Mouse (Mus musculus): ENCODE measurements around the gene Prn. TPM values are rescaled to one million over a fixed set of nuclear protein-coding genes. Genes with fewer than 3 reads are reported as not detected.
A peak's percentile ranks its signal among the peaks of the same experiment; 100 is the strongest.

The Prn gene
- polyA plus RNA-seq, 1 experiment from 2014 or later = not detected

DNA sequence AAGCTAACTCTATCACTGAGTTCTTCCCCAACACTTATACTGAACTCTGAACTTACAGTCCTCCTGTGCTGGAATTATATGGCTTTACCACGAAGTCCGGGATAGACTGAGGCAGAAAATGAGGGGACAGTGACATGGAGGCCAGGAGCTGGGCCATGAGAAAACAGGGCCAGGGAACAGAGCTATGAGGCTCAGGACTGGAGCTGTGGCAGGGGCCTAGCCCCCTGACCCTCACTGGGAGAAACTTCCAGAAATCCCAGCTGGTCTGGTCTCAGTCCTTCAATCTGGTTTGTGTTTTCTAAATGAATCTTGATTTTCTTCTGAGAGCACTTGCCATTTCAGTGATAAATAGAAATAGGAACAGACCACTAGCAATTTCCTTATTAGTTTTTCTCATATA, 24.5 kb downstream of the Prn start:
- TF ChIP-seq CTCF (IDR thresholded peaks at IDR 0.05) (no peak), EP300 (IDR thresholded peaks at IDR 0.05) (no peak)
- DNase-seq (ENCODE audit: low spot score) (no peak), ATAC-seq (no peak)
- Histone ChIP-seq H3K9ac (replicated peaks; ENCODE audit: low read depth) (no peak overlapping the region), H3K4me1 (ENCODE audit: insufficient read depth, low read depth, low read length) (no peaks in the 10 kb centered on the region), H3K36me3 (ENCODE audit: insufficient read depth, low read length) (no peaks in the 10 kb centered on the region), H3K27me3 (replicated peaks; ENCODE audit: insufficient read depth, low read length) (no peaks in the 10 kb centered on the region), H3K4me2 (replicated peaks; ENCODE audit: low read depth, low read length) (no peak overlapping the region), H3K27ac (ENCODE audit: low read length) (no peak overlapping the region), H3K9me3 (ENCODE audit: low read length) (no peaks in the 10 kb centered on the region), H3K4me3 (ENCODE audit: low read depth, low read length) (no peak overlapping the region)
- 87% methylated on average over 2 of the region's 2 CpGs for WGBS

DNA sequence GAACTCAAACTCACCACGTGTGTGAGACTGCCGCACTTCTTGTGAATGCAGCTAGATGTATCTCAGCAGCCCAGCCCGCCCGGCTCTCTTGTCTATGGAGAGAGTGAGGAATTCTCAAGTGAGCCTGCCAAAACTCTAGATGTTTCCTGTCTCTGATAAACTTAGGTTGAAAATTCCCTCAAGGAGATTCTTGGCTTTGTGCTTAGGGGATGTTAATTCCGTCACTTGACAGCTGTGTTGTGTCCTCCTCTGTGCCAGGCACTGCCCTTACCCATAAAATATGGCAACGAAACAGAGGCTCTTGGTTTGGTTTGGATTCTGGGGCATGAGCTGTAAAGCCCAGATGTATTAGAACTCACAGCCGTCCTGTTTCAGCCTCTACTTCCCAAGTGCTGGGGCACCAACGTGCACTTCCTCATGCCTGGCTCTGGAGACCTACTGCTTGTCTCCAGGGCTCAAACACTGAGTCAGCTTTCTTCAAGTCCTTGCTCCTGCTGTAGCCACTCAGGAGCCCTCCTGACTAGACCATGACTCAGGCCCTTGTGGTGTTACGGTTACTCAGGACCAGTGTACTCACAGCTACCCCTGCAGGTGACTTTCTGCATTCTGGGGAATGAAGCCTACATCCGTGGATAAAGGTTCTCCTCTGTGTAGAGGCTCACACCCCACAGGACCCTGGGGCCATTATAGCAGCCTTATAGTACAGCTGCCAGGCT, 25.8 kb downstream of the Prn start:
- Histone ChIP-seq H3K27ac (ENCODE audit: low read length) (no peak overlapping the region), H3K9ac (replicated peaks; ENCODE audit: low read depth) (no peak overlapping the region), H3K36me3 (ENCODE audit: insufficient read depth, low read length) (no peaks in the 10 kb centered on the region), H3K4me1 (ENCODE audit: insufficient read depth, low read depth, low read length) (no peaks in the 10 kb centered on the region), H3K4me3 (ENCODE audit: low read depth, low read length) (no peak overlapping the region), H3K27me3 (replicated peaks; ENCODE audit: insufficient read depth, low read length) (no peaks in the 10 kb centered on the region), H3K9me3 (ENCODE audit: low read length) (no peaks in the 10 kb centered on the region), H3K4me2 (replicated peaks; ENCODE audit: low read depth, low read length) (no peak overlapping the region)
- peak; percentile 94 for ATAC-seq
- 43% methylated on average over 10 of the region's 10 CpGs for WGBS
- TF ChIP-seq CTCF (IDR thresholded peaks at IDR 0.05) (peak; percentile 78), EP300 (IDR thresholded peaks at IDR 0.05) (0 out of 2 replicates have a peak, but pooled peaks have one; percentile 6)
- DNase-seq (ENCODE audit: low spot score) = peak; percentile 86

DNA sequence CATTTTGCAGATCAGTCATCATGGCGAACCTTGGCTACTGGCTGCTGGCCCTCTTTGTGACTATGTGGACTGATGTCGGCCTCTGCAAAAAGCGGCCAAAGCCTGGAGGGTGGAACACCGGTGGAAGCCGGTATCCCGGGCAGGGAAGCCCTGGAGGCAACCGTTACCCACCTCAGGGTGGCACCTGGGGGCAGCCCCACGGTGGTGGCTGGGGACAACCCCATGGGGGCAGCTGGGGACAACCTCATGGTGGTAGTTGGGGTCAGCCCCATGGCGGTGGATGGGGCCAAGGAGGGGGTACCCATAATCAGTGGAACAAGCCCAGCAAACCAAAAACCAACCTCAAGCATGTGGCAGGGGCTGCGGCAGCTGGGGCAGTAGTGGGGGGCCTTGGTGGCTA, 26.7 kb downstream of the Prn start:
- H3K4me2 ChIP-seq (replicated peaks; ENCODE audit: low read depth, low read length) = no peak overlapping the region
- H3K9me3 ChIP-seq (ENCODE audit: low read length) = no peaks in the 10 kb centered on the region
- DNase-seq (ENCODE audit: low spot score) (no peak), ATAC-seq (no peak)
- no peak overlapping the region for H3K27ac ChIP-seq (ENCODE audit: low read length)
- no peaks in the 10 kb centered on the region for H3K27me3 ChIP-seq (replicated peaks; ENCODE audit: insufficient read depth, low read length)
- TF ChIP-seq CTCF (IDR thresholded peaks at IDR 0.05) = no peak
- TF ChIP-seq EP300 (IDR thresholded peaks at IDR 0.05) = no peak
- no peaks in the 10 kb centered on the region for H3K36me3 ChIP-seq (ENCODE audit: insufficient read depth, low read length)
- no peaks in the 10 kb centered on the region for H3K4me1 ChIP-seq (ENCODE audit: insufficient read depth, low read depth, low read length)
- no peak overlapping the region for H3K4me3 ChIP-seq (ENCODE audit: low read depth, low read length)
- 94% methylated on average over 10 of the region's 10 CpGs for WGBS
- H3K9ac ChIP-seq (replicated peaks; ENCODE audit: low read depth) = no peak overlapping the region

DNA sequence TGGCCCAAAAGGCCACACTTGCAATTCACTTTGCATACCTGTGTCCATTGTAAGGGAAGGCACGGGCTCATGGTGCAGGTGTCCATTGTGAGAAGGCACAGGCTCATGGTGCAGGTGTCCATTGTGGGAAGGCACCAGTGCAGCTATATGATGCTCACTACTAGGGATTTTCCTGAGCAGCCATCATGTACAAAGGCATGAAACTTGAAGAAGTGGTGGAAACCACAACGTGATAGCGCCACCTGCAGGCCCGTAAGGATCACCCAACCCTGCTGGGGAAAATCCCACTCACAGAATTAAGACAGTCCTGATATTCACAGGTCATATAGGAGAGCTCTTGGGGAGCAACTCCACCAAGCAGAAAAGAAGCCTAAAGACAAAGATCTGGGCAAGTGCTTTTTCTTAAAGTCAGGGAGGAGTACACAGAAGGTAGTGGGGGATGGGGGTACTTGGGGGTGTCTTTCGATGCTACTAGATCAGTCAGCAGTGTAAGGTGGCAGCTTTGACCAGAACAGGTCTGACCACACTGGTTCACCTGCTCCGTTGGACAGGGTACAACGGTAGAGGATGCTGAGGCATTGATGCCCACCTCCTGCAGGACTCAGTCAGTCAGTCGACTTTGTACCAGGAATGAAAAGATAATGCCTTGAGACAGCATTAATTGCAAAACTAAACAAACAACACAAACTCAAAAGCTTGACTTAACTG, 29.8 kb downstream of the Prn start:
- TF ChIP-seq CTCF (IDR thresholded peaks at IDR 0.05) (peak; percentile 84), EP300 (IDR thresholded peaks at IDR 0.05) (no peak)
- no peak overlapping the region for H3K4me2 ChIP-seq (replicated peaks; ENCODE audit: low read depth, low read length)
- no peaks in the 10 kb centered on the region for H3K4me1 ChIP-seq (ENCODE audit: insufficient read depth, low read depth, low read length)
- DNase-seq (ENCODE audit: low spot score) = peak; percentile 72
- ATAC-seq = no peak
- no peaks in the 10 kb centered on the region for H3K27me3 ChIP-seq (replicated peaks; ENCODE audit: insufficient read depth, low read length)
- H3K9ac ChIP-seq (replicated peaks; ENCODE audit: low read depth) = no peak overlapping the region
- H3K27ac ChIP-seq (ENCODE audit: low read length) = no peak overlapping the region
- no peak overlapping the region for H3K4me3 ChIP-seq (ENCODE audit: low read depth, low read length)
- H3K36me3 ChIP-seq (ENCODE audit: insufficient read depth, low read length) = no peaks in the 10 kb centered on the region
- H3K9me3 ChIP-seq (ENCODE audit: low read length) = no peaks in the 10 kb centered on the region
- 44% methylated on average over 8 of the region's 8 CpGs for WGBS

DNA sequence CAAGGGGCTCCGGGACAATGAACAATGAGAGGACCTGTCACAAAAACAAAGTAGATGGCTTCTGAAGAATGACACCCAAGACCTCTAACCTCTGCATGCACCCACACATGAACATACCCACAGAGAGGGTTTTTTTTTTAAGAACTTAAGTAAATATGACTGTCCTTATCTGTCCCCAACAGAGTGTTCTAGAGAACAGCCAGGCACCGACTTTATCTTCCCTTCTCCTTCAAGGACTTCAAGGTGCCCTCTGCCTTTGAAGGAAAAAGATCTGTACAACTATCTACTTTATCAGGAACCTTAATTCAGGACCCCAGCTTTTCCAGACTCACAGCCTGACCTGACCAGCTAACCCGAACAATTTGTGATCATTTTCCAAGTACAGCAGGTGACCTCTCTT, 30.7 kb downstream of the Prn start:
- no peak for ATAC-seq
- H3K4me3 ChIP-seq (ENCODE audit: low read depth, low read length) = no peak overlapping the region
- TF ChIP-seq EP300 (IDR thresholded peaks at IDR 0.05) = no peak
- TF ChIP-seq CTCF (IDR thresholded peaks at IDR 0.05) = no peak
- no peak for DNase-seq (ENCODE audit: low spot score)
- H3K27ac ChIP-seq (ENCODE audit: low read length) = no peak overlapping the region
- no peak overlapping the region for H3K4me2 ChIP-seq (replicated peaks; ENCODE audit: low read depth, low read length)
- 49% methylated on average over 3 of the region's 3 CpGs for WGBS
- H3K9ac ChIP-seq (replicated peaks; ENCODE audit: low read depth) = no peak overlapping the region
- H3K9me3 ChIP-seq (ENCODE audit: low read length) = no peaks in the 10 kb centered on the region
- H3K4me1 ChIP-seq (ENCODE audit: insufficient read depth, low read depth, low read length) = no peaks in the 10 kb centered on the region
- no peaks in the 10 kb centered on the region for H3K27me3 ChIP-seq (replicated peaks; ENCODE audit: insufficient read depth, low read length)
- H3K36me3 ChIP-seq (ENCODE audit: insufficient read depth, low read length) = no peaks in the 10 kb centered on the region

DNA sequence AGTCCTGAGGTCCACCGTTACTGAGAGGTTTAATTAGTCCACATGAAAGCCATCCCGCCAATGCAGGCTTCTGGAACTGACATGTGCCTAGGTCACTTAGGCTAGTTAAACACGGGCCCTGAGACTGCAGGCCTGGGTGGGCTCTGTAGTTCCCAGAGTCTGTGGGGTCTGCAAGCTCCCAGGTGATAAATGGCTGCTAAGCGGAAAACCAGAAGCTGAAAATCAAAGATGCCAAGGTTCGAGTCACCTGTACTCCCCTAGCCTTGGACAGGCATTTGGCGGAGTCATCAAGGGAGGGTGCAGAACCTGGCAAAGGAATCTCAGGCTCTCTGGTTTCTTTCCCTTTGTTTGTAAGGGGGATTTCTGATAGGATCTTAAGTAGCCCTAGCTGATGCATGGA, 31.7 kb downstream of the Prn start:
- Histone ChIP-seq H3K9me3 (ENCODE audit: low read length) (no peaks in the 10 kb centered on the region), H3K4me3 (ENCODE audit: low read depth, low read length) (no peak overlapping the region), H3K9ac (replicated peaks; ENCODE audit: low read depth) (no peak overlapping the region), H3K4me1 (ENCODE audit: insufficient read depth, low read depth, low read length) (no peaks in the 10 kb centered on the region), H3K36me3 (ENCODE audit: insufficient read depth, low read length) (no peaks in the 10 kb centered on the region), H3K27ac (ENCODE audit: low read length) (no peak overlapping the region), H3K4me2 (replicated peaks; ENCODE audit: low read depth, low read length) (no peak overlapping the region), H3K27me3 (replicated peaks; ENCODE audit: insufficient read depth, low read length) (no peaks in the 10 kb centered on the region)
- TF ChIP-seq CTCF (IDR thresholded peaks at IDR 0.05) = no peak
- WGBS = 85% methylated on average over 6 of the region's 6 CpGs
- DNase-seq (ENCODE audit: low spot score) (no peak), ATAC-seq (no peak)

All from lung, postnatal 0 days (tissue).